Mouse (Mus musculus) lung, postnatal 25 days (tissue): ENCODE results near the gene Lasp1.
"Not testable (repeated sequence)": the region's sequence is repeated elsewhere in the genome, so short reads cannot be mapped to it uniquely, and the experiment has no call there.

ENCODE experiments used
- DNase-seq: peaks from one replicate; pipeline ENCODE4 v3.0.0; 2022; ENCODE audit warnings: low spot score

Gene Lasp1

DNA sequence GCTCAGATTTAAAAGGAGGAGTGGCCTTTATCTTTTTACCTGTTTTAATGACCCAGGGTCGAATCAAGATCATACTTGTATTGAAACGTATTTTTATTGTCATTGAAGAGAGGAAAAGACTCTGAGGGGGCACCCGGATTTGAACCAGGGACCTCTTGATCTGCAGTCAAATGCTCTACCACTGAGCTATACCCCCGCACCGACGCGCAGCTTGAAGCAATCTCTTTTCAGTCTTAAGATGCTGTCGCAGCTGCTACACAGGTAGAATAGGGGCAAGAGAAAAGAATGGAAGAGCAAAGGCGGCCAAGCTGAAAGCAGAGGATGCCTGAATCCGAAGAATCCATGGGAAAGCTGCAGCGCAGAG is at the start of gene Lasp1:
Gene Lasp1, plus strand, starts transcription at position 219 of the 364 bp plus-strand sequence.
- peak; percentile 91 for DNase-seq

DNA sequence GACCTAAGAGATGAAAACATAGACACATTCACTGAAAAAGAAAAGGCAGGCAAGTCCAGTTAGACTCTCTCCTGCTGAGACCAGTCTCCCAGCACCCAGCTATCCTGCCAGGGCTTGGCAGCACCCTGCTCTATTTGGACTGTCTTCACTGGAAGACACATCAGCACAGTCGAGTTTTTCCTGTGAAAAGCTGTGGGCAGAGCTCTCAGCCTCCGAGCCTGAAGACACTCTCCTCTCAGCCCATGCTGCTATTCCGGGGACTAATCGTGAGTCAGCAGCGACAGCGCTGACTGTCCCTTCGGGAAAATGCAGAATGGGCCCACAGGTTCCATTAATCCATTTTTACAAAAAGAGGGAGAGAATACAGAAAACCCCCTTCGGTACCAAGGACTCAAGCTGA is 45.5 kb upstream of the Lasp1 start:
- no peak for DNase-seq

- DNase-seq = no peak
Measured at GRCm38 (mm10) chr11:97758125-97758524, 40.7 kb upstream of the Lasp1 start.

GRCm38 (mm10) chr11:97758942-97759341 is 39.9 kb upstream of the Lasp1 start:
- no peak for DNase-seq

GRCm38 (mm10) chr11:97761638-97762037 is 37.2 kb upstream of the Lasp1 start:
- no peak for DNase-seq

GRCm38 (mm10) chr11:97766154-97766881 is 32.5 kb upstream of the Lasp1 start, which contains the start of gene Cwc25:
Gene Cwc25, minus strand, starts transcription at chr11:97766556.
- DNase-seq = peak; percentile 96

GRCm38 (mm10) chr11:97769704-97770103 is 29.1 kb upstream of the Lasp1 start:
- DNase-seq = no peak

GRCm38 (mm10) chr11:97771410-97771809 is 27.4 kb upstream of the Lasp1 start:
- DNase-seq = no peak

DNA sequence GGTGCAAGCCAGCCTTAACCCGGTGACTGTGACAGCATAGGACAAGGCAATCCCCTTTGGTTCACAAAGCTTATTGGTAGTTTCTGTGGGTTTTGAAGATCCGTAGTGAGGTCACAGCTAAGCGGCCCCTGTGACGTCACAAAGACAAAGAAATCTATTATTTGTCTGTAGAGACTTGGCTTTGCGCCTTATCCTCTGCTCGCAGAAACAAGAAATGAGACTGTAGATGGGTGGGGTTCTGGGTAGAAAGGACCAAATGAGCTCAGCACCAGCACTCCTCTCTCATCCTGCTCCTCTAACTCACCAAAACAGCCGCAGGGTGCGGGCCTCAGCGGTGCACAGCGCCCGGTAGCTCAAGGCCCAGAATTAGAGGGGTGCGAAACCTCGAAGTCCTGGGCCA is 23.6 kb upstream of the Lasp1 start:
- DNase-seq = no peak

DNA sequence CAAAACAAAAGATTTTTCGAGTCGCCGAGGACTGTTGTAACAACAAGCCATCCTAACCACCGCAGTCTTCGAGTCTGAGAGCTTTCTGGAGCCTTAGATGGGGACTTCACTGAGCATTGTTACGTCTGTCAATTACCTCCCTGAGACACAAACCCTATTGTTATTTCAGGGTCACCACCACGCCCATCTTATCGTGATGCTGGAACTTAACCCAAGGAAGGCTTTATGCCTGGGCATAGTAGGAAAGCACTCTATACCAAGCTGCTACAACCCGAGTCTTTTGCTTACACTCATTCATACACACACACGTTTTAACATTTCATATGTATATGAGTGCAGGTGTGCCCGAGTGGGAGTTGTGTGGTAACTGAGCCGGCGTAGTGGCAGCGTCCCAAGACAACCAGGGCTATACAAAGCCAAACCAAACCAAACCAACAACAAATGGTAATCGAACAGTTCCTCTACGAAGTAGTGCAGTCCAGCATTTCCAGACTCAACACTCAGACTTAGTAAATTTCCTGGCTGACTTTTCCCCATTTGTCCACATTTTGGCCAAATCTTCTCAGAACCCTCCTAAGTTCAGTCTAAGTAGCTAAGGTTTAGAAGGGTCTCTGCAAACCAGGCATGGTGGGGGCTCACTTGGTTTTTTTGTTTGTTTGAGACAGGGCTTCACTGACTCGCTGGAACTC is 22.8 kb upstream of the Lasp1 start, which contains the start of gene 1700001P01Rik:
Gene 1700001P01Rik, minus strand, starts transcription at position 111 of the 689 bp plus-strand sequence.
- DNase-seq = no peak

GRCm38 (mm10) chr11:97776497-97777128 is 22.2 kb upstream of the Lasp1 start:
- no peak for DNase-seq

DNA sequence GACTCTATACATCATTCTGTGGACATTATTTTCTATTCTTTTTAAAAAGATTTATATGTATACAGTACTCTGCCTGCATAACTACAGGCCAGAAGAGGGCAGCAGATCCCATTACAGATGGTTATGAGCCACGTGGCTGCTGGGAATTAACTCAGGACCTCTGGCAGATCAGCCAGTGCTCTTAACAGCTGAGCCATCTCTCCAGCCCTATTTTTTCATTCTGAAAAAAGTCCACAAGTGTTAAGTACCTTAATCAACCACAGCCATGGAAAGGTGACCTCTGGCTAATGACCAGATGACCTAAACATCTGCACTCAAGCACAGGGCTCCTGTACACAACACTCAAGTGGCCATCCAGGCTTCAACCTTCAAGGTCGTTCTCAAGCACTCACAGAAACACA is 21.7 kb upstream of the Lasp1 start:
- no peak for DNase-seq

DNA sequence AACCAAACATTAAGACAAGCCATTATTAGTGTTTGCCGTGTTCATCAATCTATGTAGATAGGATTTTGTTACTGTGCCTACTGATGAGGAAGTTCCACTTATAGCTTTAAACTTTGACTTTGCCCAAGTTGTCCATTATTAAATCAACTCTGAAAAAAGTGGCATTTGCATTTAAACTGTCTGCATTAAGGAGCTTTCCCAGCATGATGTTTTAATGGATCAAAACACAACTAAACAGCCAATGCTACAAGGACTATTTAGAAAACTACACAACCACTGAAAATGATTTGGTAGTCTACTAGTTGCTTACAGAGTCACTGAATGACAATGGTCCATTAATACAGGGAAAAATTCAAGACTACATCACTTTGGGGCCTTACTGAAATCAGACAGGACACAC is 19.9 kb upstream of the Lasp1 start:
- DNase-seq = no peak

GRCm38 (mm10) chr11:97779968-97780701 is 18.7 kb upstream of the Lasp1 start:
- no peak for DNase-seq

DNA sequence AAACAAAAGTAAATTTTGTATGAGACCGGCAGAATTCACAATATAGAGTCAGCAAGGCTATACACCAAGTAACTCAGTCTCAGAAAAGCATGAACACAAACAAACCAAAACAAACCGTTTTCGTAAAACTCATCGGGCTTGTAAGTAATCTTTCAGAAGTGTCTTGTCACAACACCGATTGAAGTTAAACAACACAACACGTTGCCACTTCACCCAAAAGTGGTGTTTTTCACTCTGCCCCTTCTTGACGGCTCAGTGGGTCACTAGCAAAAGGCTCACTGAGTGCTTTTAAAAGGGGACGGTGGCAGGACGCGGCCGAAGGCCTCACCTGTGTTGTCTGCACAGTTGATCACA is 17.3 kb upstream of the Lasp1 start:
- no peak for DNase-seq

DNA sequence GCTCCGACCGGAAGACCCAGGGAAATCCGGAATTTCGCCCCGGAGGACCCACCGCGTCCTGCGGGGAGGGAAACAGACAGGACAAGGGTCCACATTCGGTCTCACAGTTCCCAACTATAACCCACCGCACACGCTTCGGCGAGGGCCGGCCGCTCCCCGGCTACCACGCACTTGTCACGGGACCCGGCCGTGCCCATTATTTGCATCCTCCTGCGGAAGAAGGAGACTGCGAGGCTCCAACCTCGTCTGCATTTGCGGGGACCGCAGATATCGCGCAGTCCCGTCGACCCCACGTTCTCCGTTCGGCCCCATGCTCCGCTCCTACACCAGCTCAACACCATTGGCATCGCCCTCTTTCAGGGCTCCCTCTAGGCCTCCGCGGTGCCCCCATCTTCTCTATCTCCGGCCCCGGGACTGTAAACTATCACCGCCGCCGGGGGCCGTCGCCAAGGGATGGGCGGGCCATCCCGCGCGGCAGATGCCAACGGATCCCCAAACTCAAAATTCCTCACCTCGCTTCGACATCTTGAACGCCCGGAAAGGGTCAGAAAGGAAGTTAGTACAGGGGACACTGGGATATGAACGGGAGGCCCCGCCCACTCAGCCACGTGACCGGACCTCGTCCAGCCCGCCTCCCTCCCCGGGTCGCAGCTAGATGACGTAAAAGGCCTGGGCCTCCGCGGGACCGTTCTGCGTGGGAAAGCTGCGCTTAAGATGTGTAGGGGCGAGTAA is 16.8 kb upstream of the Lasp1 start, which contains the start of gene Rpl23:
Gene Rpl23, minus strand, starts transcription at position 606 of the 732 bp plus-strand sequence.
- DNase-seq = peak; percentile 99

GRCm38 (mm10) chr11:97782564-97782895 is 16.3 kb upstream of the Lasp1 start:
- no peak for DNase-seq

GRCm38 (mm10) chr11:97787961-97788360 is 10.8 kb upstream of the Lasp1 start:
- no peak for DNase-seq

DNA sequence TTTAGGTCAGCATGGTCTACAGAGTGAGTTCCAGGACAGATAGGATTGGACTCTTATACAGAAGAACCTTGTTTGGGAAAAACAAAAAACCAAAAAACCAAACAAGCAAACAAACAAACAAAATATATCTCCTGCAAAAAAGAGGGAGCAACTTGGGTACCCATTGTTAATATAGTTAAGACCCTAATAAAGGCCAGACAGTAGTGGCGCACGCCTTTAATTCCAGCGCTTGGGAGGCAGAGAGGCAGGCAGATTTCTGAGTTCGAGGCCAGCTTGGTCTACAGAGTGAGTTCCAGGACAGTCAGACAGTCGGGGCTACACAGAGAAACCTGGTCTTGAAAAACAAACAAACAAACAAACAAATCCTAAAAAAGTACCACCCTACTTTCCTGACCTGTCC is 9.1 kb upstream of the Lasp1 start:
- no peak for DNase-seq

DNA sequence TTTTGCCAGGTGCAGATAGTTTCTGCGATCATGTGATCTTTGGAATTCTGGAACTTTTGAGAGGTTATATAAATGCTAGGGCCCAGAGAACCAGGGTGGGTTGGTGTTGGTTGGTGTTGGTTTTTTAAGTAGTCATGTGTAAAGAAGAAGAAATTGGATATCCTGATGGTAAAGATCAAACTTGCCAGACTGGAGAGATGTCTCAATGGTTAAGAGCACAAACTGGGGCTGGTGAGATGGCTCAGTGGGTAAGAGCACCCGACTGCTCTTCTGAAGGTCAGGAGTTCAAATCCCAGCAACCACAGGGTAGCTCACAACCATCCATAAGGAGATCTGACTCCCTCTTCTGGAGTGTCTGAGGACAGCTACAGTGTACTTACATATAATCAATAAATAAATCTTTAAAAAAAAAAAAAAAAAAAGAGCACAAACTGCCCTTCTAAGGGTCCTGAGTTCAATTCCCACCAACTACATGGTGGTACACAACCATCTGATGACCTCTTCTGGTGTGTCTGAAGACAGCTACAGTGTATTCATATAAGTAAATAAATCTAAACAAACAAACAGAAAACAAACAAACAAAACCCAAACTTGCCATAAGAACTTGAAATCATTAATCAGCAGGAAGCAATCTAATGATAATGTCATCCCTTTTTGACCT is 7.9 kb upstream of the Lasp1 start:
- DNase-seq = not testable (repeated sequence)

DNA sequence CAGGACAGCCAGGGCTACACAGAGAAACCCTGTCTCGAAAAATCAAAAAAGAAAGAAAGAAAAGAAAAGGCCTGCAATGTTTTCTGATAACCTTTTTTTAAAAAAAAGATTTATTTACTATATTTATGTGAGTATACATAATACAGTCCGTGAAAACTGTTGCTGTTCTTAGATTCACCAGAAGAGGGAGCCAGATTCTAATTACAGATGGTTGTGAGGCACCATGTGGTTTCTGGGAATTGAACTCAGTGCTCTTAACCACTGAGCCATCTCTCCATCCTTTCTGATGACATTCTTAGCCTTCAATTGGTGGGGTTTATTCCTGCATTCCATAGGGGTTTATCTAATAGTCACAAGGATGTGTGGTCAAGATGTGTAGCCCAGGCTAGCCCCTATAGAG is 5.6 kb upstream of the Lasp1 start:
- DNase-seq = peak; percentile 74
